Mouse (Mus musculus) gonadal fat pad, adult 2 months (tissue): Measurements from ENCODE around the gene Gm10338. TPM values are rescaled to one million over a fixed set of nuclear protein-coding genes. Genes with fewer than 3 reads are reported as not detected.
"Not testable (repeated sequence)": the region's sequence is repeated elsewhere in the genome, so short reads cannot be mapped to it uniquely, and the experiment has no call there.

Experiments
- DNase-seq: peaks from one replicate; pipeline ENCODE4 v3.0.0-alpha.2; 2012; ENCODE audit warnings: low read depth
- polyA plus RNA-seq: library from polyadenylated mRNA; depleted of rRNA; stranded (reverse); fragments of >200 nt; gene quantifications from 2 replicates; pipeline ENCODE4 v1.2.3, GENCODE M21; 2012; rRNA removed

Gm10338 gene
- not detected in 2 replicates for polyA plus RNA-seq

- not testable (repeated sequence) for DNase-seq
These were observed at the start of gene Gm10338 for GRCm38 (mm10) chr14:7595492-7595891. TSS of gene Gm10338 (minus strand) at chr14:7595592.

- not testable (repeated sequence) for DNase-seq
These were observed 48.5 kb upstream of the Gm10338 start, which contains the start of gene Gm10128 for GRCm38 (mm10) chr14:7643872-7644271. TSS of gene Gm10128 (minus strand) at chr14:7643972.

GRCm38 (mm10) chr14:7568382-7568781, 27.0 kb downstream of the Gm10338 start, which contains the start of gene Gm3558:
TSS of gene Gm3558 (minus strand) at chr14:7568566.
- DNase-seq: not testable (repeated sequence)

GRCm38 (mm10) chr14:7567890-7568289, 27.5 kb downstream of the Gm10338 start:
- DNase-seq: not testable (repeated sequence)

- not testable (repeated sequence) for DNase-seq
These were observed 28.1 kb downstream of the Gm10338 start for GRCm38 (mm10) chr14:7567266-7567665.

Other genes with a start within 250 kb of the Gm10338 start
- not detected in 2 replicates for gene Gm8374, start 230.5 kb downstream of the Gm10338 start, polyA plus RNA-seq
- gene Gm3755, start 144.7 kb downstream of the Gm10338 start, polyA plus RNA-seq: not detected in 2 replicates
- 0.07 and 0.09 TPM in 2 replicates for gene Gm3752, start 111.8 kb downstream of the Gm10338 start, polyA plus RNA-seq
- gene Gm3558, start 27.0 kb downstream of the Gm10338 start, polyA plus RNA-seq: 0.72 and 0.84 TPM in 2 replicates
- not detected in 2 replicates for gene Gm10128, start 48.4 kb upstream of the Gm10338 start, polyA plus RNA-seq
- 0.51 TPM in 1 of 2 replicates, not detected in the other for gene Gm26661, start 196.0 kb upstream of the Gm10338 start, polyA plus RNA-seq
- gene Flnb, start 222.4 kb upstream of the Gm10338 start, polyA plus RNA-seq: 37.8 and 37.9 TPM in 2 replicates